Mouse (Mus musculus) urinary bladder, postnatal 10 days (tissue): ENCODE measurements around the gene Tmem14c.

ENCODE experiments used
- DNase-seq: peaks from one replicate; pipeline ENCODE4 v3.0.0; 2022; ENCODE audit warnings: low spot score

Tmem14c gene

DNA sequence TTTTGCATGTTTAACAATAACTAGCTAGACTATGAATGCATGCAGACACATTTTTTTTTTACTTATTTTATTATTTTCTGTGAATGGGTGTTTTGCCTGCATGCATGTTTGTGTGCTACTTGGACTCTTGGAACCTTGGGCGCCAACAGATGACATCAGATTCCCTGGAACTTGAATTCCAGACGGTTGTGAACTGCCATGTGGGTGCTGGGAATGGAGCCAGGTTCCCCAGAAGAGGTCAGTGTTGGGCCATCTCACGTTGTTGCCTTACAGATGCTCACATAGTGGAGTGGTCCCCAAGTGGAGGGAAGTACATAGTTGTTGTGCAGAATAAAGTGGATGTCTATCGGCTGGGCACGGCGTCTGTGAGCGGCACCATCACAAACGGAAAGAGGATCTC is 7.1 kb upstream of the Tmem14c start:
- no peak for DNase-seq

DNA sequence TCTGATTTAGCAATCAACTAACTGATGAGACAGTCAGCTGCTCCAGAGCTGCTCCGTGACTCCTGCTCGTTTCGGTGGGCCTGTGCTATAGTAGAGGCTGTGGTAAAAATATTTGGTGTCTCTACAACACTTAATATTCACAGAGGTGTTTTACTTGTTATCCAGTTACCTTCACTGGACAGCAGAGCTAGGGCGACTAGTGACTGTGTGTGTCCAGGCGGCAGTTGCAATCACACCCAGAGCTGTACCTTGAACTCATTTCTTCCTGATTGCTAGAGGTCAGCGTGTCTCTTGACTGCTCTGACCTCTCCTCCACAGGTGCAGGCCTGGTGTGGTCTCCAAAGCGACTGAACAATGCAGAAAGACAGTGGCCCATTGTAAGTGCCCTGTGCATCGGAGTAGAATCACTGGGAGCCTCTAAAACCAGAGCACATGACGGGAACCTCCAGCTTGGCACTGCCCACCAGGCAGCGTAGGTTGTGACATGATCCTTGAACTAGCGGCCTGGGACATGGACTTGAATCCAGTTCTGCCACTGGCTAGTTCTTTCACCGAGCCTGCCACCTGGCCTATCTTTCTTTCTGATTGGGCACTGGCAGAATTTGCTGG is 809 bp downstream of the Tmem14c start:
- DNase-seq, result no peak

GRCm38 (mm10) chr13:41017832-41018231 is 1.7 kb downstream of the Tmem14c start:
- DNase-seq, result no peak

DNA sequence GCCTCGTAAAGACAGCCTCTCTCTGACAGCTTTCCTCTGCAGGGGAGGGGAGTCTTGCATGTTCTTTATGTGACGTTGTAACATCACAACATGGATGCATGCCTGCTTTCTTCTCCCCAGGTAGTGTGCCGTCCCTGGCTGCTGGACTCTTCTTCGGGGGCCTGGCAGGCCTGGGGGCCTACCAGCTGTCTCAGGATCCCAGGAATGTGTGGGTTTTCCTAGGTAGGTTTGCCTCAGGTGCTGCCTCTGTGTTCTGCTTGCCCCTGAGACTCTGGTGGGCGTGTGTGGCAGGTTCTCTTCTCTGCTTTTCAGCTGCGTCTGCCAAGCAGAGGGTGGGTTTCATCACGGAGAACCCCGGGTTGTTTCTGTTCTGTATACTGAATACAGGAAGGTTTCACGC is 2.1 kb downstream of the Tmem14c start:
- DNase-seq, result no peak

DNA sequence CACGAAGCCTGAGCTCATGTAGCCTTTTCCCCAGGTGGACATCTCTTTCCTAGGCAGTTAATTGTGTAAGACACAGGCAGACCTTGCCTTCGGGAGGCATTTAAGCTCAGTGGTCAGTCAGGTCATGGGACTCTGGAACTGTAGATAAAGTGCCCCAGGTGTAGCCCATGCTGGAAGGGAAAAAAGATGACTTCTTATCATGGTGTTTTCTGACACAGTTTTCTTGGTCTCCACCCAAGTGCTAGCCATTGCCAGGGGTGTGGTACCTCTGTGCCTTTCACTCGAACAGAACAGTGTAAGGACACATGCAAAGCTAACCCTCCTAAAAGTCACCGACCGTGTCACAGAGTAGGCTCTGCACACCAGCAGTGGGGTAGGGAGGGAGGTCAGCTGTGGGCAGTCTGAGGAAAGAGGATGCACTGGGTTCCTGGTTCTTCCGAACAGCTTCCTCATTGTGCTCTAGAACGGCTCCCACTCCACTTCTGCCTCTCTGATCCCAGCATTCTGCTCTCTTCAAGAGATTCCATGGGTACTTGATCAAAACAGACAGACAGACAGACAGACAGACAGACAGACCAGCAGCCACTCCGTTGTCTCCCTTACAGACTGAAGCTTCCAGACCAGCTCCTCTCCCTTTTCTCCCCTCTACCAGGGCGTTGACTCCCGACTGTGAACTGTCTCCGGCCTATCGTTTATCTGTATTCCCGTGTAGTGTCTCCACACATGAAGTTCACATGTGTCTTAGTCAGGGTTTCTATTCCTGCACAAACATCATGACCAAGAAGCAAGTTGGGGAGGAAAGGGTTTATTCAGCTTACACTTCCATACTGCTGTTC is 2.9 kb downstream of the Tmem14c start:
- DNase-seq, result no peak

DNA sequence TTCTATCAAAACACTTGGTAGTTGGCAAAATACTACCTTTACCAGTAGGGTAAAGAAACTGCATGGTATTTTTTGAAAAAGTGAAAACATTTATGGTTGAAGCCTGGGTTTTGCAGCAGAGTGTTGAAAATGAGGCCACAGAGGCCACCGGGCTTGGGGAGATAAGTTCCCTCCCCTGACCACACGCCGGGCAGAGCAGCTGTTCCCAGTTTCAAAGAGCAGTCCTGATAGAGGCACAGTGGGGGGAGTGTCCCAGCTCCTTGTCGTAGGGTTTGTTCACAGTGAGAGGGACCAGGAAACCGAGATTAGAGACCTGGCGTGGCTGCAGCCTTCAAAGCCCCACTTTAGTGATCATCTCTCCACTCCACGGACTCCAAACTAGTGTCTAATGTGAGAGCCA is 4.4 kb downstream of the Tmem14c start:
- no peak for DNase-seq

GRCm38 (mm10) chr13:41021607-41022006 is 5.5 kb downstream of the Tmem14c start:
- DNase-seq, result no peak

DNA sequence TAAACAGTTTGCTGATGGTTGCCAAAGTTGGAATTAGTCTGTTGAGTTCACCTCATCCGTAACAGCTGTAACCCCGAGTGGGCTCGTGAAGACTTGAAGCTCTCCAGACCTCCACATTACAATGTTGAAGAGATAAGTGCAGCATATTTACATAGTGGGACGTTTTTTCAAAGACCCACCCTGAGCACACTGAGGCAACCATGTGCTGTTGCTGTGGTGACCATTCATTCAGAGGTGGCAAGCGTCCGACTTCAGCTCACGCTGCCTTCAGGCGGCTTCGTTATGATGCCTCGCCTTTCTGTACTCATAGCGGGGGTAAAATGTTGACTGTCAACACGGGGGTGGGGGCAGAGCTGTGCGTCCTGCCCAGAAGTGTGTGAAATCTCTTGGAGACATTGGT is 6.0 kb downstream of the Tmem14c start:
- no peak for DNase-seq

DNA sequence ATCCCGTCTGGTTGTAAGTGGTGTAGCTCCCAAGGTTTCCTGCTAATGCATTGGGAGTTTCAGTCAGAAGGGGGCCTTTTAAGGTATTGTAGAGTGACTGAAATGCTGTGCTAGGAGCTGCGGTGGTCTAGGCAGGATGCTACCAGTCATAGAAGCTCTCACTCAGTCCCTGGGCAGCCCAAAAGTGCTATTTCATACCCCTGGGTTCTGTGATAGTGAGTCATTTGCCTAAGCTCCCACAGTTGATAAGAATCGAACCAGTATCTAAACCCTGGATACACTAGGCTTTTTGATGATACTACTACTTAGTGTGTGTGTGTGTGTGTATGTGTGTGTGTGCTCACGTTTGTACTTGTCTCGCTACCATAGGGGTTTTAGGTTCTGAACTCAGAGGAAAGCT is 14.0 kb downstream of the Tmem14c start:
- DNase-seq, result no peak

DNA sequence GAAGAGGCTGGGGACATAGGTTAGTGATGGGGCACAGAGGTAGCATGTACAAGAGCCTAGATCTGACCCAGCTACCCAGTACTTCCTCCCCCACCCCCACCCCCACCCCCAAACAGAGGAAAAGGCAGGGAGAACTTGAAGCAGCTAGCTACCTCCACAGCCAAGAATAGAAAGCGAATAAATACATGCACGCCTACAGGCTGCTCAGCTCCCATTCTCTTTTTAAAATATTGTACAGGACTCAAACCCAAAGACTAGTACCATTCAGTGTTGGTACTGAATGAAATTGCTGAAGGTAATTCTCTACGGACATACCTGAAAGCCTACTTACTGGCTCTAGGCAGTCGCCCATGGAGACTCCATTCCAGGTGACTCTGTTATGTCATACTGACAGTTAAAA is 26.4 kb downstream of the Tmem14c start:
- DNase-seq, result no peak

GRCm38 (mm10) chr13:41045901-41046300 is 29.8 kb downstream of the Tmem14c start:
- DNase-seq, result no peak

DNA sequence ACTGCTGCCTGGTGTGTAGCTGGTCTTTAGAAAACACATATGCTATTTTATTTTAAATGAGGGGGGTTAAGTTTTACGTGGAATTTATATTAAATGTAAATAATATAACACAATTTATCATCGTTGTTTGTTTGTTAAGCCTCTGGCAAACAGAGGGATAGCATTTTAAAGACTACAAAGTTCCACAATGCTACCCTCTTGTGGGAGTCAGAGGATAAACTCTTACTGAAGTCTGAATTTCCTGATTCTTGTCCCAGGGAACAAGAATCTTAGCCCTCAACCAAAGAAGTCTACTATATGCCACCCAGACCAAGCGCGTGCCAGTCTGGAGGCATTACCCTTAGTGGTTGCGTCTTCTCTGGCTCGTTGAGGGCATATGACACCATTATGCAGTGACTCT is 31.2 kb downstream of the Tmem14c start:
- DNase-seq, result no peak

- DNase-seq, result no peak
Measured at GRCm38 (mm10) chr13:41051965-41052364, 35.9 kb downstream of the Tmem14c start.

GRCm38 (mm10) chr13:41067618-41068017 is 51.5 kb downstream of the Tmem14c start:
- DNase-seq, result no peak

DNA sequence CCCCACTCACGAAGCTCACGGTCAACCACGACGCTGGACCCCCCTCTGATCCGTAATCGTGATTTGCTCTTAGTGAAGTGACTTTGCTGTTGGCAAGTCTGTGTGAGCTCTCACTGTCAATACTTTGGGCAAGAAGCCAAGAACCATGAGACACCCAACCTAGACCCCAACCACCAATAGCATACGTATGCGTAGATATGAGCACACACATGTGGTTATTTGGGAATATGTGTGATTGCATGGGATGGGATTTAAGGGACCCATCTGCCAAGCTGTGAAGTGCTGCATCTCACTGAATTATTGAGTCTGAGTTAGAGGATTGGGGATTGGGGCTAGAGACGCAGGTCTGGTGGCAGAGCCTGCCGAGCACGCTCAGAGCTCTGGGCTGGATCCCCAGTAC is 55.5 kb downstream of the Tmem14c start:
- no peak for DNase-seq
